Mouse (Mus musculus) C2C12 (cell line): ENCODE measurements around the gene Nop53.

Experiments used
- CEBPB ChIP-seq: IDR thresholded peaks from one replicate; pipeline ENCODE4 v1.6.1; 2011; ENCODE audit warnings: low read depth, mild to moderate bottlenecking, control low read depth, moderate library complexity
- CTCF ChIP-seq: IDR thresholded peaks from one replicate; pipeline ENCODE4 v1.5.1; 2011; ENCODE audit not compliant: control insufficient read depth, insufficient read depth, insufficient read length
- FOSL1 ChIP-seq: IDR thresholded peaks from one replicate; pipeline ENCODE4 v1.8.0; 2011; ENCODE audit warnings: mild to moderate bottlenecking, low read length; ENCODE audit not compliant: poor library complexity, insufficient read depth, severe bottlenecking
- MAX ChIP-seq: IDR thresholded peaks from one replicate; pipeline ENCODE4 v1.6.1; 2011; ENCODE audit warnings: mild to moderate bottlenecking, control low read depth
- MYOD1 ChIP-seq: IDR thresholded peaks from one replicate; pipeline ENCODE4 v1.6.1; 2011; ENCODE audit warnings: low read depth; ENCODE audit not compliant: control insufficient read depth, insufficient read length
- USF1 ChIP-seq: IDR thresholded peaks from one replicate; pipeline ENCODE4 v1.6.1; 2011; ENCODE audit warnings: low read depth, mild to moderate bottlenecking, control low read depth, moderate library complexity

DNA sequence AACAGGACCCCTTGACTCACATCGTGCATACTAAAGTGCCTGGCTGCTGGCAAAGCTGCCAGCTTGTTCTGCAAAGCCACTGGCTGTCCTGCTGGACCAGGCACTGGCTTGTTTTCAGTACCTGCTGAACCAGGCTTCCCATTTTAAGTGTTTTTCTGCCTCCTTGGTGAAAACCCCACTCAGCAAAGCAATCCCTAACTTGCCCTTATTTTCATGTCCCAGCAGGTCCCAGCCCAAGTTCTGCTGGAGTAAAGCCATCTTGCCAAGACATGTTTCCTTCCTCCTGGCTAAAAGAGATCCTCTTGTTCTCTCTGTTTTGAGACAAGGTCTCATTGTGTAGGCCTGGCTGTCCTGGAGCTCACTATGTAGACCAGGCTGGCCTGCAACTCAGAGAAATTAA is 1.6 kb downstream of the Nop53 start:
- TF ChIP-seq CTCF (no peak), MYOD1 (no peak), MAX (no peak), FOSL1 (no peak), CEBPB (no peak), USF1 (no peak)
